Mouse (Mus musculus): ENCODE data around the gene Cemip2. TPM values are rescaled to one million over a fixed set of nuclear protein-coding genes. Genes with fewer than 3 reads are reported as not detected.

Gene Cemip2
- polyA plus RNA-seq, 1 experiment from 2014 or later = 52.2 TPM

DNA sequence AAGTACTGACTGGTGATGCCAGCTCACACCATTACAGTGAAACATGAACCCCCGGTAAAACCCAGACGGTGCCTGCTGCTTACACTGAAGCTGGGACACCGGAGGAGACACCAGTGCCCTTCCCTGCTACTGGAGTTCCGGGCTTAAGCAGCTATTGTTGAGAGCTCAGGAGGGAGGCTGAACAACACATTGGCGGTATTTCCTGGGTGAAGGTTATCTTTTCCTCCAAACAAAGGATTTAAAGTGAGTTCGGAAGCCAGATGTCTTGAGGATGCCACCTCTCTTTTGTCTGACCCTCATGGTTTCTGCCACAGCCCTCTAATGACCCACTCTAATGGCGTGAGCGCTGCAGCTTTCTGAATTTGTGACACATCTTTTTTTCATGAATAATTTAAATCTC is 10.9 kb downstream of the Cemip2 start:
- H3K4me1 ChIP-seq (ENCODE audit: control insufficient read depth, insufficient read depth, low read length) = no peaks in the 10 kb centered on the region

DNA sequence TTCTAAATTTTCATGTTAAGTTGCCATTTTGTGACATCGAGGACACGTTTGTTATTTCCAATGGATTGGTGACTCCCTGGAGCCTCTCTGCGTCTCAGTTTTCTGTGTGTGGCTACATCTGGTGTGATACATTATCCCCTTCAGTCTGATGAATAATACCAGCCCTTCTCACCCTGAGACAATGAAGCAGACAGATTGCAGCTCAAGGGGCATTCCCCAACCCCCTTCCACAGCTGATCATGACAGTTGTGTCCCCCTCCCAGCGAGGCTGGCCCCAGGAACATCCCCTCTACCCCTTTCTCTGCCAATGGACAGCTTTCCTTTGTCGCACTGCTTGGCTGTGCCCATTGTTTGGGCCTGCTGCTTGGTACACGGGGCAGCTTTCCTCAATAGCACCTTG is 11.5 kb downstream of the Cemip2 start:
- H3K4me3 ChIP-seq (ENCODE audit: low read depth, low read length) = no peak overlapping the region

More for the DNA sequence above, 10.9 kb downstream of the Cemip2 start:
- no peak overlapping the region for H3K9ac ChIP-seq (replicated peaks; ENCODE audit: low read length)
- WGBS = 21% methylated on average over 8 of the region's 8 CpGs
- ATAC-seq (replicated peaks; ENCODE audit: insufficient number of reproducible peaks, low FRiP score, low TSS enrichment, low read depth) (no peak), DNase-seq (ENCODE audit: low spot score) (no peak)
- no peak overlapping the region for H3K4me3 ChIP-seq (ENCODE audit: low read depth, low read length)
- no peak overlapping the region for H3K4me2 ChIP-seq (ENCODE audit: low read depth, low read length)
- no peaks in the 10 kb centered on the region for H3K36me3 ChIP-seq (replicated peaks; ENCODE audit: control insufficient read depth, insufficient read depth, low read depth, low read length)
- no peaks in the 10 kb centered on the region for H3K9me3 ChIP-seq (replicated peaks; ENCODE audit: control insufficient read depth, low read length)
- H3K27me3 ChIP-seq (ENCODE audit: control insufficient read depth, insufficient read depth, low read length) = no peaks in the 10 kb centered on the region
- H3K27ac ChIP-seq (replicated peaks; ENCODE audit: low read depth, low read length) = no peak overlapping the region; the same call in 1 of the 2 replicates

DNA sequence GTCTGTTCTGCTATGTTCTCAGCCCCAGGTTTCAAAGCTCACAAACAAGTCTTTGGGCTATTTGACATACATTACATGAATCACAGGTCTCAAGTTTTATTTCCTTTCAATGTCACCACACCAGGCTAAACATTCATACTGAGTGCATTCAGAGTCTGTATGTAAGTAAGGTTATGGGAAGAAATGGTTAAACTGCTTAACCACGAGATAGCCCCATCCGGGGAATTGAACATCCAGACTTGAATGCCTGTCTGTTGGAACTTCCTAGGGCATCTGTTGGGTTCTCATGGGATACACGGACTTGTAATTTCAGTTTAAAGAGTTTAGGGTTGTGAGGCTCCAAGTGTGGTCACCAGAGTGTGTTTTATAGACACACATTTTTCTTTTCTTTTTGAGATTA is 13.2 kb downstream of the Cemip2 start:
- DNase-seq (ENCODE audit: low spot score) = no peak
- Histone ChIP-seq H3K27me3 (ENCODE audit: control insufficient read depth, insufficient read depth, low read length) (no peaks in the 10 kb centered on the region), H3K36me3 (replicated peaks; ENCODE audit: control insufficient read depth, insufficient read depth, low read depth, low read length) (no peaks in the 10 kb centered on the region), H3K4me2 (ENCODE audit: low read depth, low read length) (no peak overlapping the region), H3K9me3 (replicated peaks; ENCODE audit: control insufficient read depth, low read length) (no peaks in the 10 kb centered on the region), H3K9ac (replicated peaks; ENCODE audit: low read length) (no peak overlapping the region), H3K4me1 (ENCODE audit: control insufficient read depth, insufficient read depth, low read length) (no peaks in the 10 kb centered on the region), H3K27ac (replicated peaks; ENCODE audit: low read depth, low read length) (no peak overlapping the region), H3K4me3 (ENCODE audit: low read depth, low read length) (no peak overlapping the region)
- ATAC-seq (replicated peaks; ENCODE audit: insufficient number of reproducible peaks, low FRiP score, low TSS enrichment, low read depth) = no peak
- WGBS = 80% methylated on average over 3 of the region's 3 CpGs

More for the DNA sequence above, 11.5 kb downstream of the Cemip2 start:
- H3K27ac ChIP-seq (replicated peaks; ENCODE audit: low read depth, low read length) = 0 out of 2 replicates have a peak overlapping the region, but pooled peaks have one; percentile 28
- no peaks in the 10 kb centered on the region for H3K27me3 ChIP-seq (ENCODE audit: control insufficient read depth, insufficient read depth, low read length)
- H3K4me1 ChIP-seq (ENCODE audit: control insufficient read depth, insufficient read depth, low read length) = no peaks in the 10 kb centered on the region
- no peak for DNase-seq (ENCODE audit: low spot score)
- no peak overlapping the region for H3K9ac ChIP-seq (replicated peaks; ENCODE audit: low read length)
- no peaks in the 10 kb centered on the region for H3K9me3 ChIP-seq (replicated peaks; ENCODE audit: control insufficient read depth, low read length)
- 44% methylated on average over 6 of the region's 6 CpGs for WGBS
- no peaks in the 10 kb centered on the region for H3K36me3 ChIP-seq (replicated peaks; ENCODE audit: control insufficient read depth, insufficient read depth, low read depth, low read length)
- peak; percentile 81 for ATAC-seq (replicated peaks; ENCODE audit: insufficient number of reproducible peaks, low FRiP score, low TSS enrichment, low read depth)
- H3K4me2 ChIP-seq (ENCODE audit: low read depth, low read length) = no peak overlapping the region

DNA sequence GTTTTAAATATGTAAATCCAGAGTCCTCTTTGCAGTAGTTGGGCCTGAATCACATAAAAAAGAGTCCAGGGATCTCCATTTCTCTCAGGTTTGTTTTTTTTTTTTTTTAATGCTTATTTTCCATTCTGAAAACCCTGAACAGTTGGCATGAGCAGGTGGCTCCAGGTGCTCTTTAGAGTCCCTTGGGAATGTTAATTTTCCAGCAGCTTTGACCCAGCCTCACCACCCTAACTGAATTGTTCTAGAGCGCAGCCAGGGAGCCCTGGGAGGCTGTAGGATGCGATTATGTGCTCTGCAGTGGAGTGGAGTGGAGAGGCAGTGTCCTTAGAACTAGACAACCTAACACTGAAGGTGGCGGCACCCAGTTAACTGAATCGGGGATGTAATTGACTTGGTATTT is 13.7 kb downstream of the Cemip2 start:
- Histone ChIP-seq H3K4me2 (ENCODE audit: low read depth, low read length) (no peak overlapping the region), H3K27me3 (ENCODE audit: control insufficient read depth, insufficient read depth, low read length) (no peaks in the 10 kb centered on the region), H3K9me3 (replicated peaks; ENCODE audit: control insufficient read depth, low read length) (no peaks in the 10 kb centered on the region), H3K4me3 (ENCODE audit: low read depth, low read length) (no peak overlapping the region), H3K9ac (replicated peaks; ENCODE audit: low read length) (no peak overlapping the region), H3K4me1 (ENCODE audit: control insufficient read depth, insufficient read depth, low read length) (no peaks in the 10 kb centered on the region), H3K36me3 (replicated peaks; ENCODE audit: control insufficient read depth, insufficient read depth, low read depth, low read length) (no peaks in the 10 kb centered on the region), H3K27ac (replicated peaks; ENCODE audit: low read depth, low read length) (no peak overlapping the region)
- DNase-seq (ENCODE audit: low spot score) = no peak
- WGBS = 92% methylated on average over 4 of the region's 4 CpGs
- ATAC-seq (replicated peaks; ENCODE audit: insufficient number of reproducible peaks, low FRiP score, low TSS enrichment, low read depth) = no peak

DNA sequence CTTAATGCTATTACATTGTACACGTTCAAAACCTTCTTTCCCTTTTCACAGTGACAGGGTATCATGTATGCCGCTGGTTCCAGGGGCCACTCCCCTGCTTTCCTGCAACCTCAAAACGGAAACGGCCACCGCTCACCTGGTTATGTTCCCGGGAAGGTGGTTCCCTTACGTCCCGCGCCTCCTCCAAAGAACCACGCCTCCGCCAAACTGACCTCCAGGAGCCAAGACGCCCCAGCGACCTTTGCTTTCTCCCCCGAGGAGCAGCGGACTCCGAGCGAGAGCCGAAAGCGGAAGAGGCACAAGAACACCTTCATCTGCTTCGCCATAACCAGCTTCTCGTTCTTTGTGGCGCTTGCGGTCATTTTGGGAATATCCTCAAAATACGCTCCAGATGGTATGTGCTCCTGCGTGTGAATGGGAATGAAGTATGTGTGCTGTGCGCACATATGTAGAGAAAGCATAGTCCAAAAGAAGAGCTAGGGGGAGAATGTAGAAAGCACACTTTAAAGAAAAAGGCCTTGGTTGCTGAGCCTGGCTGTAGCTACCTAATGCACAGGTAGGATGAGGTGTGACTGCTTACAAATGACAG is 14.5 kb downstream of the Cemip2 start:
- H3K4me1 ChIP-seq (ENCODE audit: control insufficient read depth, insufficient read depth, low read length) = no peaks in the 10 kb centered on the region
- H3K9ac ChIP-seq (replicated peaks; ENCODE audit: low read length) = no peak overlapping the region
- no peak overlapping the region for H3K4me3 ChIP-seq (ENCODE audit: low read depth, low read length)
- H3K27ac ChIP-seq (replicated peaks; ENCODE audit: low read depth, low read length) = no peak overlapping the region
- DNase-seq (ENCODE audit: low spot score) (no peak), ATAC-seq (replicated peaks; ENCODE audit: insufficient number of reproducible peaks, low FRiP score, low TSS enrichment, low read depth) (no peak)
- WGBS = 92% methylated on average over 26 of the region's 26 CpGs
- H3K36me3 ChIP-seq (replicated peaks; ENCODE audit: control insufficient read depth, insufficient read depth, low read depth, low read length) = no peaks in the 10 kb centered on the region
- H3K4me2 ChIP-seq (ENCODE audit: low read depth, low read length) = no peak overlapping the region
- H3K9me3 ChIP-seq (replicated peaks; ENCODE audit: control insufficient read depth, low read length) = no peaks in the 10 kb centered on the region
- H3K27me3 ChIP-seq (ENCODE audit: control insufficient read depth, insufficient read depth, low read length) = no peaks in the 10 kb centered on the region

DNA sequence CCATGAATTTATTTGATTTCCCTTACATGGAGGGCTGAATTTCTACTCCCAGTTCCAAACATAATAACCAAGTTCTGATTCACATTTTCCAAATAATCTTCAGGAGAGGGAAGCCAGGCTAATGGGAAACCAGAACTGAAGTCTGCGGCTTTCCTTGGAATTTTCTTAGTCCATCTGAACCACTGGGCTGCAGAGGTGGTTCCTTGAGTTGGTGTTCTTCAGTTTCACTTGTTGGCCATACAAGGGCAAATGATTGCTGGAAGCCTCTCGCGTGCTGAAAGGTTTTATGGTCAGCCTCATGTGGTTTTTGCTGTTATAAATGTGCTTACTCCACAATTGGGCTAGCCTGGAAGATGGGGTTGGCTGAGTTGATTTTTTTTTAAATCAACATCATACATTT is 16.4 kb downstream of the Cemip2 start:
- 96% methylated on average over 3 of the region's 3 CpGs for WGBS
- H3K9me3 ChIP-seq (replicated peaks; ENCODE audit: control insufficient read depth, low read length) = no peaks in the 10 kb centered on the region
- no peak overlapping the region for H3K27ac ChIP-seq (replicated peaks; ENCODE audit: low read depth, low read length)
- no peak for ATAC-seq (replicated peaks; ENCODE audit: insufficient number of reproducible peaks, low FRiP score, low TSS enrichment, low read depth)
- no peak overlapping the region for H3K4me2 ChIP-seq (ENCODE audit: low read depth, low read length)
- H3K4me3 ChIP-seq (ENCODE audit: low read depth, low read length) = no peak overlapping the region
- no peaks in the 10 kb centered on the region for H3K4me1 ChIP-seq (ENCODE audit: control insufficient read depth, insufficient read depth, low read length)
- H3K9ac ChIP-seq (replicated peaks; ENCODE audit: low read length) = no peak overlapping the region
- no peak for DNase-seq (ENCODE audit: low spot score)
- H3K27me3 ChIP-seq (ENCODE audit: control insufficient read depth, insufficient read depth, low read length) = no peaks in the 10 kb centered on the region
- peaks cover 3% of the 10 kb centered on the region for H3K36me3 ChIP-seq (replicated peaks; ENCODE audit: control insufficient read depth, insufficient read depth, low read depth, low read length)

DNA sequence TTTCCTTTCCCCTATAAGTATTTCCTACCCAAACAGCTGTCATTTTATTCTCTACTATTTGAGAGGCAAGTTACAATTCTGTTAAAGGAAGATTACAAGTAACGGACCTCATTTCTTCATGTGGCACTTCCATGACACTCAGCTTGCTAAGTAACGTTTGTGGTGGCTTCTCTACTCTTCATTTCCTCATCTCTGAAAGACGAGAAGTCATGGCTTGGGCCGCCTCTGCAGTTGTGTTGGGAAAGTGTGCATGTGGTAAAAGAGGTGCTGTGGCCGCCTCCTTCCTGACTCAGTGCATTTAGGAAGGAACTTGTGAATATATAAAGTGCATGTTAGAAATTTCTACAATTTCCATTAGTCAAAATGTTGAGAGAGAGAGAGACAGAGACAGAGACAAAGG is 18.2 kb downstream of the Cemip2 start:
- H3K27ac ChIP-seq (replicated peaks; ENCODE audit: low read depth, low read length) = no peak overlapping the region
- H3K36me3 ChIP-seq (replicated peaks; ENCODE audit: control insufficient read depth, insufficient read depth, low read depth, low read length) = peaks cover 3% of the 10 kb centered on the region
- H3K9me3 ChIP-seq (replicated peaks; ENCODE audit: control insufficient read depth, low read length) = no peaks in the 10 kb centered on the region
- ATAC-seq (replicated peaks; ENCODE audit: insufficient number of reproducible peaks, low FRiP score, low TSS enrichment, low read depth) = no peak
- H3K27me3 ChIP-seq (ENCODE audit: control insufficient read depth, insufficient read depth, low read length) = no peaks in the 10 kb centered on the region
- 93% methylated on average over 5 of the region's 5 CpGs for WGBS
- no peaks in the 10 kb centered on the region for H3K4me1 ChIP-seq (ENCODE audit: control insufficient read depth, insufficient read depth, low read length)
- H3K4me2 ChIP-seq (ENCODE audit: low read depth, low read length) = no peak overlapping the region
- no peak for DNase-seq (ENCODE audit: low spot score)
- H3K9ac ChIP-seq (replicated peaks; ENCODE audit: low read length) = no peak overlapping the region
- H3K4me3 ChIP-seq (ENCODE audit: low read depth, low read length) = no peak overlapping the region

DNA sequence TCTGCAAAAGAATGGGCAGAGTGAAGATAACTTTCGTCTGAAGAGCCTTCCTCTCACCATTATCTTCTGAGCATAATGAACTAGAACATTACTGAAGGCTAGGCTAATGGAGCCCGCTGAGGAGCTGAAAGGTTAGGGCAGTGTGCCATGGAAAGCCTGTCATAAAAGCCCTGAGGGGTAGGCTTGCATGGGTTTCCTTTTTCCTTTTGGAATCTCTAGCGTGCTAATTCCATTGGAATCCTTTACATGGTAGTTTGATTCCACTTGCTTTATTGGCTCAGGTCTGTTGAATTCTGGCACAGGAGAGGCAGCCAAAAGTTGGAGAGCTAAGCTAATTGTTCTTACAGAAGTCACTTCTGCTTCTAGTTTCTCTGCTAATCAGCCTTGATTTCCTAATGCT is 20.6 kb downstream of the Cemip2 start:
- no peak for ATAC-seq (replicated peaks; ENCODE audit: insufficient number of reproducible peaks, low FRiP score, low TSS enrichment, low read depth)
- no peaks in the 10 kb centered on the region for H3K9me3 ChIP-seq (replicated peaks; ENCODE audit: control insufficient read depth, low read length)

More for the DNA sequence above, 20.6 kb downstream of the Cemip2 start:
- Histone ChIP-seq H3K36me3 (replicated peaks; ENCODE audit: control insufficient read depth, insufficient read depth, low read depth, low read length) (peaks cover 12% of the 10 kb centered on the region), H3K4me3 (ENCODE audit: low read depth, low read length) (no peak overlapping the region), H3K4me1 (ENCODE audit: control insufficient read depth, insufficient read depth, low read length) (no peaks in the 10 kb centered on the region), H3K27ac (replicated peaks; ENCODE audit: low read depth, low read length) (no peak overlapping the region), H3K27me3 (ENCODE audit: control insufficient read depth, insufficient read depth, low read length) (no peaks in the 10 kb centered on the region), H3K4me2 (ENCODE audit: low read depth, low read length) (no peak overlapping the region), H3K9ac (replicated peaks; ENCODE audit: low read length) (no peak overlapping the region)
- DNase-seq (ENCODE audit: low spot score) = no peak
- WGBS = 66% methylated on average over 3 of the region's 3 CpGs

Data from embryonic facial prominence, embryonic 11.5 days (tissue).